Mouse (Mus musculus) embryonic facial prominence, embryonic 15.5 days (tissue): Measurements from ENCODE around the gene Rnaset2b. TPM values are rescaled to one million over a fixed set of nuclear protein-coding genes. Genes with fewer than 3 reads are reported as not detected.
"Not testable (repeated sequence)": the region's sequence is repeated elsewhere in the genome, so short reads cannot be mapped to it uniquely, and the experiment has no call there.

Source experiments
- ATAC-seq: fragments of 200-750 bp; cut with Nextera tagmentation; 2 replicates; pipeline ENCODE4 v1.8.0; 2017; ENCODE audit warnings: low read depth, moderate TSS enrichment; ENCODE audit not compliant: insufficient number of reproducible peaks, low FRiP score, low TSS enrichment
- H3K27ac ChIP-seq: fragments of 300-500 bp; sonication (generic); replicated peaks from 2 replicates; pipeline ENCODE4 v1.5.1; 2015; ENCODE audit warnings: mild to moderate bottlenecking, inconsistent platforms
- H3K27me3 ChIP-seq: fragments of 300-500 bp; sonication (generic); 2 replicates; pipeline ENCODE4 v1.6.1; 2015; ENCODE audit warnings: inconsistent platforms
- H3K36me3 ChIP-seq: fragments of 300-500 bp; sonication (generic); 2 replicates; pipeline ENCODE4 v1.6.1; 2015; ENCODE audit warnings: mild to moderate bottlenecking, inconsistent platforms
- H3K4me1 ChIP-seq: fragments of 300-500 bp; sonication (generic); 2 replicates; pipeline ENCODE4 v1.6.1; 2015; ENCODE audit warnings: inconsistent platforms
- H3K4me2 ChIP-seq: fragments of 300-500 bp; sonication (generic); replicated peaks from 2 replicates; pipeline ENCODE4 v1.6.1; 2015; ENCODE audit warnings: mild to moderate bottlenecking, inconsistent platforms
- H3K4me3 ChIP-seq: fragments of 300-500 bp; sonication (generic); replicated peaks from 2 replicates; pipeline ENCODE4 v1.5.1; 2015; ENCODE audit warnings: mild to moderate bottlenecking, inconsistent platforms
- H3K9ac ChIP-seq: fragments of 300-500 bp; sonication (generic); 2 replicates; pipeline ENCODE4 v1.6.1; 2015; ENCODE audit warnings: inconsistent platforms
- H3K9me3 ChIP-seq: fragments of 300-500 bp; sonication (generic); replicated peaks from 2 replicates; pipeline ENCODE4 v1.6.1; 2016; ENCODE audit warnings: inconsistent platforms
- WGBS: fragments of 180-500 bp; shearing (Covaris S2); methylation state at CpG from one replicate; pipeline ENCODE4 v1.1.7; 2015; 5-methylcytosine and 5-hydroxymethylcytosine counted together
- polyA plus RNA-seq: library from polyadenylated mRNA; unstranded; fragments of >200 nt; fragmentation: Nextera tagmentation; extraction: Ambion mirVana; gene quantifications from 2 replicates; pipeline ENCODE4 v1.2.1, GENCODE M21; 2015

Gene Rnaset2b
- polyA plus RNA-seq, 1 experiment from 2014 or later: 219 TPM

DNA sequence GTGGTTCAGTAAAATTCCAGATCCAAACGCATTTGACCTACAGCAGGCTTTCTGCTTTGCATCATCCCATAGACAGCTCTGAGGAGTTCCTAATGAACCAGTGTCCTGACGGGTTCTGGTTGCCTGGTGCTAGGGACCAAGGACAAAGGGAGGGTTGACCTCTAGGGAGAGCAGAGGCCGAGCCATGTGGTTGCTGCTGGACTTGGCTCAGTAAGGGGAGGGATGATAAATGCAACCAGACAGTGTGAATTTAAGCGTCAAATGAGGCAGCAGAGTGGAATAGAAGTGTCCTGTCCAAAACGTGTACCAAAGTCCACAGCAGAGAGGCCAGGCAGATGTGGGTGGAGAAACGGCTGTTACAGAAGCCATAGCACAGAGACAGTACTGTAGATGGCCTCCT is 25.1 kb downstream of the Rnaset2b start:
- not testable (repeated sequence) for ATAC-seq, H3K4me3 ChIP-seq, H3K9ac ChIP-seq, H3K4me1 ChIP-seq, H3K27ac ChIP-seq, H3K27me3 ChIP-seq, H3K9me3 ChIP-seq, H3K4me2 ChIP-seq, H3K36me3 ChIP-seq
- no CpG with 5 or more reads among the region's 6 CpGs for WGBS

GRCm38 (mm10) chr17:6996826-6997225 is 26.4 kb downstream of the Rnaset2b start:
- ATAC-seq, H3K4me2 ChIP-seq, H3K9ac ChIP-seq, H3K27me3 ChIP-seq, H3K4me1 ChIP-seq, H3K9me3 ChIP-seq, H3K4me3 ChIP-seq, H3K36me3 ChIP-seq, H3K27ac ChIP-seq: not testable (repeated sequence)
- WGBS: 84% methylated on average over 8 of the region's 8 CpGs

DNA sequence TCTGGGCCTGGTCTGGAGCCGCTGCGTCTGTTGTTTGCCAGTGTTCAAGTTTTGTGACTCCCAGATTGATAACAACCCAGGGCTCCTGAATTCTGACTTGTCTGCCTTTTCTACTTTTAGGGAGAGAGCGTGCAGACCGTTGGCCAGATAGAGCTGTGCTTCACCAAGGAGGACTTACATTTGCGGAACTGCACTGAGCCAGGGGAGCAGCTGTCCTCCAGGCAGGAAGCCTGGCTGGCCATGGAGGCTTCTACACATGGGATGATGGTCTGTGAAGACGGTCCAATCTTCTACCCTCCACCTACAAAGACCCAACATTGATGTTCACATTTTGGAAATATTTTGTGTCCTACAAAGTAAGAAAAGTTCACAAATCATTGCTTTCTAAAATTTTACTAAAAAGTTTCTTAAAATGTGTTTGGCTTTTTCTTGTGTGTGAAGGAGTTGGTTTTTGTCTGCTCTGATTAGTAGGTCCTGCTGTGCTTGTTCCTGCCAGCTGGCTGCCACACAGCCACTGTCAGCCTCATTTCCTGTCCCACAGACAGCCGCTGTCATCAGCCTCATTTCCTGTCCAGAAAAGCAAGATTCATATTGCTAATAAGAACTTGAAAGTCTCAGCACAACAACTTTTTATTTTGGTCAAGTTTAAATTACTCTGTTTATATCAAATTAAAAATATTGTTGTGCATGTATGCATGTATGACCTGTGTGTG is 27.5 kb downstream of the Rnaset2b start:
- not testable (repeated sequence) for H3K9ac ChIP-seq, H3K27me3 ChIP-seq, H3K4me1 ChIP-seq, H3K27ac ChIP-seq, H3K36me3 ChIP-seq, H3K4me3 ChIP-seq, H3K9me3 ChIP-seq, H3K4me2 ChIP-seq, ATAC-seq
- 67% methylated on average over 1 of the region's 7 CpGs for WGBS

DNA sequence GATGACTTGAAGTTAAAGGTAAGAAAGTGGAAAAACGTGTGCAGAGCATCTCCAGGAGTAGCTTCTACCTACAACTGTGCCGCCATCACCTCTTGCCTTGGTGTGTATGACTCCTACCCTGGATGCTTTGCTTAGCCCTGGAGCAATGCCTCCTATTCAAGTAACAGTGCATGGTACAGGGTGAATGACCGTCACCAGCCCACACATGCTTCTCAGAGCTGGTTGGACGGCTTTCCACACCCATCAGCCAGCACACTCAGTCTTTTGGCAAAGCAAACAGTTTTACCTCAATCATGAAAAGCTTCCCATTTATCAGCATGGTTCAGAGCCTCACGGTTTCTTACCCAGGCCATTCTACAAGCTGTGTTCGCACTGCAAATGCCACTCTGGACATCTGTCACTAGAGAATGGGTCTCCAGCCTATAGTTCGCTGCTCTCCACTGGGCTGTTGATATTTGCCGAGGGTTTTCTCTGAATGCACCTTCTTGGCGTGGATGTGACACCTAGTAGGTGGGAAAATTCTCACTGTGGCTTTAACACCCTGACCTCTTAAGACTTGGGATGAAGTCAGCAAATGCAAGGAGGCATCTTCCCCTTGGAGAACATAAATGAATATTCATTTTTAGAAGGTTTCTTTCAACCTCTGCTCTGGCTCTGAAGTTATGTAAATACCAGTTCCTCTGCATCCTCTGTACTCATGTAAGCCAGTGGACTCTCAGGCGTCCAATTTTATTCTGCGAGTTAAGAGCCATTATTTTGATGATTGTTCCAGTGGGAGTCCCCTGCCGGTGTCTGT is 31.6 kb downstream of the Rnaset2b start:
- not testable (repeated sequence) for H3K27me3 ChIP-seq, H3K4me3 ChIP-seq, H3K36me3 ChIP-seq, H3K4me2 ChIP-seq, H3K9me3 ChIP-seq, H3K9ac ChIP-seq, H3K4me1 ChIP-seq, H3K27ac ChIP-seq, ATAC-seq
- 84% methylated on average over 9 of the region's 12 CpGs for WGBS

DNA sequence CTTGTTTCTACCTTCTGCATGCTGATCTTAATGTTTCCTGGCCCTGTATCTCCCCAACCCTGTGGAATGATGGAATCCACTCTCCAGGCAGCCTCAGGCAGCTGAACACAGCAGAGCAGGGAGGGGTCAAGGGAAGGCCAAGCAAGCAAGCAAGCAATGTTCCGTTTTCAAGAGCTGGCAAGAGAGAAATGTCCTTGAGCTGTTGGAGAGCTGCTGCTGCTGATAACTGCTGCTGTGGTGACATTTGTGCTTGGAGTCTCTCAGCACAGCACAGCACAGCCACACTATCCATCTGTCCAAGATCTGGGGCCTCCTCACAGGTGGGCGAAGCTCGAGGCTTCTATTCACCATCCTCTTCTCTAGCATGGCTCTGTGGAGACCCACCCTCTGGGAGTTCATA is 33.0 kb downstream of the Rnaset2b start:
- H3K4me3 ChIP-seq, H3K27ac ChIP-seq, H3K9ac ChIP-seq, ATAC-seq, H3K27me3 ChIP-seq, H3K4me1 ChIP-seq, H3K36me3 ChIP-seq, H3K9me3 ChIP-seq, H3K4me2 ChIP-seq: not testable (repeated sequence)
- WGBS: no CpG with 5 or more reads among the region's 3 CpGs

DNA sequence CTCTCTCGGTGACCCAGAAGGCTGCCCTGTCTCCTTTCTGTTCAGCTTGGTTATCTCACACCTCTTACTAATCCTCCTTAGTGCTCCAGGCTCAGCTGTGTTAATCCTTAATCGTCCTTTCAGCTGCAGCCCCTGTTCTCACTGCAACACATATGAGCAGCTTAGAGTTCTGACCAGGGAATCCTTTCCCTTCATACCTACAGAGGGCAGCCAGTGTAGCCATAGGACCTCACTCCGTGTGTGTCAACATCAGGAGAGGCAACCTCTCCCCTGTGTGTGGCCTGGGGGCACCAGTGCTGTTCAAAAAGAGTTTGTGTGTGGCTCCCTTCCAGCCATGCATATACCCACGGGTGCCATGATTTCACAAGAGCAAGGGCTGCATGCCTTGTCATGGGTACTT is 35.2 kb downstream of the Rnaset2b start:
- H3K27me3 ChIP-seq, H3K4me3 ChIP-seq, H3K36me3 ChIP-seq, H3K9me3 ChIP-seq, H3K27ac ChIP-seq, H3K9ac ChIP-seq, H3K4me1 ChIP-seq, ATAC-seq, H3K4me2 ChIP-seq: not testable (repeated sequence)
- 49% methylated on average over 3 of the region's 4 CpGs for WGBS

- H3K27ac ChIP-seq, H3K36me3 ChIP-seq, ATAC-seq, H3K27me3 ChIP-seq, H3K9ac ChIP-seq, H3K4me1 ChIP-seq, H3K4me3 ChIP-seq, H3K9me3 ChIP-seq, H3K4me2 ChIP-seq: not testable (repeated sequence)
These were observed 38.5 kb downstream of the Rnaset2b start for GRCm38 (mm10) chr17:7008885-7009284.

GRCm38 (mm10) chr17:7009440-7009839 is 39.0 kb downstream of the Rnaset2b start:
- not testable (repeated sequence) for H3K36me3 ChIP-seq, H3K9ac ChIP-seq, H3K4me1 ChIP-seq, H3K27me3 ChIP-seq, H3K4me3 ChIP-seq, H3K9me3 ChIP-seq, ATAC-seq, H3K27ac ChIP-seq, H3K4me2 ChIP-seq
- no CpG with 5 or more reads among the region's 7 CpGs for WGBS

- H3K9ac ChIP-seq, H3K4me2 ChIP-seq, H3K36me3 ChIP-seq, H3K4me3 ChIP-seq, H3K27me3 ChIP-seq, H3K4me1 ChIP-seq, ATAC-seq, H3K9me3 ChIP-seq, H3K27ac ChIP-seq: not testable (repeated sequence)
- 40% methylated on average over 5 of the region's 9 CpGs for WGBS
These were observed 39.5 kb downstream of the Rnaset2b start for GRCm38 (mm10) chr17:7009901-7010300.

- H3K9ac ChIP-seq, H3K4me2 ChIP-seq, H3K9me3 ChIP-seq, H3K4me3 ChIP-seq, H3K27ac ChIP-seq, H3K36me3 ChIP-seq, H3K27me3 ChIP-seq, H3K4me1 ChIP-seq, ATAC-seq: not testable (repeated sequence)
- no CpG with 5 or more reads among the region's 1 CpGs for WGBS
These were observed 43.8 kb downstream of the Rnaset2b start for GRCm38 (mm10) chr17:7014190-7014589.

DNA sequence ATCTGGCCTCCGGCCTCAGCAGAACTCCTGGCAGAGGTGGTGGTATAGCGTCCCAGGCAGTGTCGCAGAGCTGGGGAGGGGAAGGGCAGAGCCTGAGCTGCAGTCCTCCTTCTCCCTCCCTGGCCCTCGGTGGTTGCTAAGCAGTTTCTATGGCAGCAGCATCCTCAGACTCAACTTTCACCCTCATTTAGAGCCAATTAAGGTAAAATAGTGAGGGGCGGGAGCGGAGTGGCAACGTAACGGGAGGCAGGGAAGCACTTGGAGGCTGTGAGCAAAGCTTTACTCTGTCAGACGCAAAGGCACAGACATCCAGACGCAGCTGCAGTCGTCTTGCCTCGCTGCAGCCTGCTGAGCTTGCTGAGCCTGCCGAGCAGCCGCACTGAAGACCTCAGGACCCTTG is 54.8 kb downstream of the Rnaset2b start, which contains the start of gene Gm1604a:
Gene Gm1604a, plus strand, starts transcription at position 312 of the 400 bp plus-strand sequence.
- not testable (repeated sequence) for H3K4me1 ChIP-seq, H3K4me2 ChIP-seq, H3K9ac ChIP-seq, H3K4me3 ChIP-seq, H3K27ac ChIP-seq, H3K36me3 ChIP-seq, H3K9me3 ChIP-seq, H3K27me3 ChIP-seq
- 9% methylated on average over 6 of the region's 14 CpGs for WGBS
- peak; percentile 47; the same call in 1 of the 2 replicates for ATAC-seq
